Mouse (Mus musculus): ENCODE measurements around the gene Eef1akmt2. TPM values are rescaled to one million over a fixed set of nuclear protein-coding genes. Genes with fewer than 3 reads are reported as not detected.

Gene Eef1akmt2
- total RNA-seq, 2 experiments from 2014 or later: 31.0 to 33.4 TPM

- intact Hi-C loops (cut with DNase I): loop anchor here (10.0 kb wide), 1 partner anchor 769 kb away; no protein-coding TSS in a partner anchor
- DNase-seq (ENCODE audit: low spot score in 2 of 2): no peak
These were observed 23.1 kb upstream of the Eef1akmt2 start for GRCm38 (mm10) chr7:132875391-132876086.

DNA sequence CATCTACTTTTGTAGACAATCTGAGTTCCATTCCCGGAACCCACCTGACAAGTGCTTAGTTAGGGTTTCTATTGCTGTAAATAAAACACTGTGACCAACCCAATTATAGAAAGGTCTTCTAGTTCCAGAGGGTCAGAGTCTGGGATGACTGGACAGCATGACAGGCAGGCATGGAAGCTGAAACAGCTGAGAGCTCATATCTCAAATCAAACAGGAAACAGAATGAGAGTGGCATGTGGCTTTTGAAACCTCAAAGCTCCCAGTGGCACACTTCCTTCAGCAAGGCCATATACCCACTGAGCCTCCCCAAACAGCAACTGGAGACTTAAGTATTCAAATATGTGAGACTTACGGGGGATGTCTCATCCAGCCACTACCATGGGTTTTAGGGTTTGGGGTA, 20.6 kb upstream of the Eef1akmt2 start:
- DNase-seq (ENCODE audit: low spot score in 2 of 2): no peak
- intact Hi-C loops (cut with DNase I): loop anchor here (10.0 kb wide), 1 partner anchor 772 kb away; no protein-coding TSS in a partner anchor

GRCm38 (mm10) chr7:132866316-132866715, 13.8 kb upstream of the Eef1akmt2 start:
- DNase-seq (ENCODE audit: low spot score in 2 of 2): no peak
- intact Hi-C loops (cut with DNase I): no loop called here

DNA sequence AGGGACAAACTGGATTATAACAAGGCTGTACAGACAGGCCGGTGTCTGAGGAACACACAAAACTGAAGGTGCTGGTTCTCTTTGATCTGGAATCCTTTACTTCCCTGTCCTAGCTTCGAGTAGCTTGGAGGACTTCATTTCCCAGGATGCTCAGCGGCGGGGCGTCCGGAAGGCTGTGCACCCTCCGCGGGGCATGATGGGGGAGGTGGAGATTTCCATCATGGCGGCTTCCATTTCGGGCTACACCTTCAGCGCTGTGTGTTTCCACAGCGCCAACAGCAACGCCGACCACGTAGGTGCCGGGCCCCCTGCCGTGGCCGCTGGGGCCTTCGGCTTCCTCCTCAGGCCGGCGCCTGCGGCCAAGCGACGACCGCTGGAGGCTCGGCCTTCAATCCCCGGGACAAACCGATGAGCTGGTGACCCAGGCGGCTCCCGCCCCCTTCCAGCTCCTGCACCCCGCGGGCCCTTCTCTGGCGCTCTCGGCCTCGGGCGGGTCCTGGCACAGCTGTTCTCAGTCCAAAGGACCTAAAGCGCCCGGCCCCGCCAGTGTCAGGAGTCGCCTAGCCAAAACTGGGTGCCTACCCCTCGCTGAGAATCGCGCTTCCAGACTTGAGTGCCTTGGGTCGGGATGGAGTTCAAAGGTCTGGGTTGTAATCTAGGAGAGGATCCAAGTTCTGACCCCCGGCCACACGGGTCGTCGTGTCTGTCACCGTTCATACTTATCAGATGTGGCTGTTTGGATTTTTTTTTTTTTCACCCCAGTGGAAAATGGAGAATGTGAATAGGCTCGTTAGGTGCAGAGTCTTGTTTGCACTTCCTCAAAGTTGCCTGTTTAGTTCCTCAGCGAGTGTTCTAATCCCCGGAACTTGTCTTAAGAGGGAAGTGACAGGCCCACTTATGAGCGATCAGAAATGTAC, 6.8 kb upstream of the Eef1akmt2 start, which contains the start of gene Abraxas2:
TSS of gene Abraxas2 (plus strand) at position 184 of the 917 bp plus-strand sequence.
- peak; percentile 90 to 95 for DNase-seq (ENCODE audit: low spot score in 2 of 2)
- intact Hi-C loops (cut with DNase I): loop anchor here (10.0 kb wide), 1 partner anchor 284 kb away; the partner anchor contains the start of gene Oat

DNA sequence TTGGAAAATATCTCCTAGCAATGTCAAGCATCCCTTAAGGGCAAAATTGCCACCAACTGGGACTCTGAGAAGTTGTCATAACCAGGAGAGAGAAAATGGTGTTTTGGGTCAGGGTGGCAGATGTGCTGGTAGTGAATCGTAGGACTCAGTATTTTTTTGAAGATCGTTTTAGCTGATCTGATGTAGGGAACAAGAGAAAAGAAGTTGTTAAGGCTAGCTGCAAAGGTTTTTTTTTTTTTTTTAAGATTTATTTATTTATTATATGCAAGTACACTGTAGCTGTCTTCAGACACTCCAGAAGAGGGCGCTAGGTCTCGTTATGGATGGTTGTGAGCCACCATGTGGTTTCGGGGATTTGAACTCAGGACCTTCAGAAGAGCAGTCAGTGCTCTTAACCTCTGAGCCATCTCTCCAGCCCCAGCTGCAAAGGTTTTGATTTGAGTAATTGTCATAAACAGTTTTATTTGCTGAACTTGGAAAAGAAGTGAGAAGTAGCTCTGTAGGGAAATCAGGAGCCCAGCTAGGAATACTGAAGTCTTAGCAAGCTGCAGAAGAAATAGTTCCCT, 5.7 kb upstream of the Eef1akmt2 start:
- DNase-seq (ENCODE audit: low spot score in 2 of 2): no peak
- intact Hi-C loops (cut with DNase I): loop anchor here (10.0 kb wide), 1 partner anchor 283 kb away; the partner anchor contains the start of gene Oat

DNA sequence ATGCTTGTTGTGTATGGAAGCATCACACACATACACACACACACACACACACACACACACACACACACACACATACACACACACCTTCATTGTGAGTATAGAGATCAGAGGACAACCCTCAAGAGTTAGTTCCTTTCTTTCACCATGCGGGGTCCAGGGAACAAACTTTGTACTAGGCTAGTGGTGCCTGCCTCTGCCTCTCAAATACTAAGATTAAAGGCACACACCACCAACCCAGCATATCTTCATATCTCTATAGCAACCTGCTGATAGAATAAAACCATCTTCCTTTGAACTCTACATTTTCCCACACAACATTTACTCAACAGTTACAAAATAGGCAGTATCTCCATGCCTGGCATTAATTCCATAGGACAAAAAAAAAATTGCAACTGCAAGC, 3.6 kb upstream of the Eef1akmt2 start:
- intact Hi-C loops (cut with DNase I): loop anchor here (10.0 kb wide), 1 partner anchor 281 kb away; the partner anchor contains the start of gene Oat
- no peak for DNase-seq (ENCODE audit: low spot score in 2 of 2)

GRCm38 (mm10) chr7:132853946-132854345, 1.5 kb upstream of the Eef1akmt2 start:
- DNase-seq (ENCODE audit: low spot score in 2 of 2): peak in 1 of 2 experiments; percentile 7
- intact Hi-C loops (cut with DNase I): loop anchor here (5.0 to 10.0 kb wide), 2 partner anchors 42 to 279 kb away; partner anchors contain the start of genes Fam53b and Oat

GRCm38 (mm10) chr7:132853361-132853760, 888 bp upstream of the Eef1akmt2 start:
- intact Hi-C loops (cut with DNase I): loop anchor here (5.0 to 10.0 kb wide), 2 partner anchors 41 to 279 kb away; partner anchors contain the start of genes Fam53b and Oat
- no peak for DNase-seq (ENCODE audit: low spot score in 2 of 2)

GRCm38 (mm10) chr7:132843152-132843551, 9.3 kb downstream of the Eef1akmt2 start:
- DNase-seq (ENCODE audit: low spot score in 2 of 2): no peak
- intact Hi-C loops (cut with DNase I): no loop called here

- intact Hi-C loops (cut with DNase I): no loop called here
- no peak for DNase-seq (ENCODE audit: low spot score in 2 of 2)
These were observed 10.0 kb downstream of the Eef1akmt2 start for GRCm38 (mm10) chr7:132842455-132842854.

DNA sequence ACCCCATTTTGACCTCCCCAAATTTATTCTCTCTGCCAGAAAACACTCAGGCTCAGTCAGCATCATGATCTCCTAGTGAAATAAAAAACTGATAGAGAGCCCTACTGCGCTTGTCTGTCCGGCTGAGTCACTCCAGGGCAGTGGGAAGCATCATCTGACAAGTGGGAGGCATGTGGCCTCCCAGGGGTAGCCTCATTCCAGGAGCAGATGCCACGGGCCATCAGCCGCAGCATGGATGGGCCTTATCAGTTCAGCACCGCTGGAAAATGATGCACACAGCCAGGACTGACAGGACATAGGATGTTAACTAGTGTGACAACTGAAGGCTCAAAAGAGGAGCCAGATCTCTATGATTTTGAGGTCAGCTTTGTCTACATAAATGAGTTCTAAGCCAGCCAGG, 11.2 kb downstream of the Eef1akmt2 start:
- no peak for DNase-seq (ENCODE audit: low spot score in 2 of 2)
- intact Hi-C loops (cut with DNase I): no loop called here

DNA sequence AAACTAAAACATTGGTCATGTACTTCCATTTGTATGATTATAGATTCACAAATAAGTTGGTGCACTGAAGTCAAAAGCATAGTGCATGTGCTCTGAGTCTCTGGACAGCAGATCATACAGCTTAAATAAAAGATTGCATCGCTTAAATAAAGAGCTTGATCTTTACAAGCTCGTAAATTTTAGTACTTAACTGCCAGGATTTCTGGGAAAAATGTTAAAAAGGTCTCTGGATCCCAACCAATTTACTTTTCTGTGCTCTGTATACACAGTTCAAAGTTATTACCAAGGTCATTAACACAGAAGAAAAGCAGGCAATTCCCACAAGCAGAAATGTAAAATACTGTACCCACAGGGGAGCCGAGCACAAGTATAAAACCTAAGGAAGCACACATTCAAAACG, 21.5 kb downstream of the Eef1akmt2 start:
- intact Hi-C loops (cut with DNase I): no loop called here
- no peak for DNase-seq (ENCODE audit: low spot score in 2 of 2)

DNA sequence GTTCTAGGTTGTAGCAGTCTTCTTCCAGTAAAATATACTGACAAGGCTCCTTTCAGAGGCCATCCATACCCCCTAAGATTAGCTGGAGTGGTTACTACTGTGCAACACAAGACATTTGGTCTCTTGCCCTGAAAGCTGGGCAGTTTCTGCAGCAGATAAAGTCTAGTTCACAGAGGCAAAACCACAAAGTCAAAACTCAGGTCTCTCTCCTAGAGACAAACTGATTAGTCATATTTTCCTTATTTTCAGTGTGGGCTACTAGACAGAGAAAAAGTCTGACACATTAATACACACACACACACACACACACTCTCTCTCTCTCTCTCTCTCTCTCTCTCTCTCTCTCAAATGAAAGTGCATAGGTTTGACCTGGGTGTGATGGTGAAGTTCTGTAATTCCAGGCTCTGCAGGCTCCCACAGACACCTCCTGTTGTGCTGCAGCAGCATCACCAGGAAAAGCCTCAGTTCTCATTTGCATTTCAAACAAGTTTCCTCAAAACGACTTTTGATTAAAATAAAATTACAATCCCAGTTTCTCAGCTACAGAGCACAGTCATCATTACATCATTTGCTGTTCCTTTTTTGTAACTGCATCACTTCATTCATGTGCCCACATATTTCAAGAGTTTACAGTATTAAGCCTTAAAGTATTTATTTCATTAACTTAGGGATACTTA, 28.0 kb downstream of the Eef1akmt2 start:
- intact Hi-C loops (cut with DNase I): no loop called here
- DNase-seq (ENCODE audit: low spot score in 2 of 2): peak in 1 of 2 experiments; percentile 68

- no peak for DNase-seq (ENCODE audit: low spot score in 2 of 2)
- intact Hi-C loops (cut with DNase I): no loop called here
These were observed 28.6 kb downstream of the Eef1akmt2 start for GRCm38 (mm10) chr7:132823832-132824231.

- intact Hi-C loops (cut with DNase I): no loop called here
- no peak for DNase-seq (ENCODE audit: low spot score in 2 of 2)
These were observed 31.8 kb downstream of the Eef1akmt2 start for GRCm38 (mm10) chr7:132820692-132821091.

GRCm38 (mm10) chr7:132817056-132817455, 35.4 kb downstream of the Eef1akmt2 start:
- intact Hi-C loops (cut with DNase I): loop anchor here (10.0 kb wide), 1 partner anchor 242 kb away; the partner anchor contains the start of gene Oat

DNA sequence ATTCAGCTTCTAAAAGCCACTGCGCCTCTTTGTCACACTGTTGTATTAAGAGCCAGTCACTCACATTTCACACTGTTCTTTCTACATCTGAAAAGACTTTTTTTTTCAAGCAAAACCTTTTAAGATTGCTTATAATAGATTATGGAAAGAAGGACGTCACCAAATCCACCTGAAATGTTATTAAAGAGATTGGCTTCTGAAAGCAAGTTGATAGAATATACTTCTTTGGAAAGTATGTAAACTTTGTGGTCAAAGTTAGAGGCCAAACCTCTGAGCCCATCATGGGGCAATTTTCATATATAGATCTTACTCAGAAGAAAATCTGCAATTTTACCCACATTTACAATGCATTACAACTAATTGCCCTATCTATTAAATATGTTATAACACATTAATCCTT, 35.9 kb downstream of the Eef1akmt2 start:
- intact Hi-C loops (cut with DNase I): loop anchor here (10.0 kb wide), 1 partner anchor 242 kb away; the partner anchor contains the start of gene Oat
- no peak for DNase-seq (ENCODE audit: low spot score in 2 of 2)

More at GRCm38 (mm10) chr7:132817056-132817455, 35.4 kb downstream of the Eef1akmt2 start:
- no peak for DNase-seq (ENCODE audit: low spot score in 2 of 2)

- intact Hi-C loops (cut with DNase I): loop anchor here (10.0 kb wide), 1 partner anchor 240 kb away; the partner anchor contains the start of gene Oat
- no peak for DNase-seq (ENCODE audit: low spot score in 2 of 2)
These were observed 37.4 kb downstream of the Eef1akmt2 start for GRCm38 (mm10) chr7:132815081-132815480.

- intact Hi-C loops (cut with DNase I): loop anchor here (5.0 to 10.0 kb wide), 2 partner anchors 38 to 239 kb away; partner anchors contain the start of genes Eef1akmt2 and Oat
- DNase-seq (ENCODE audit: low spot score in 2 of 2): no peak
These were observed 38.4 kb downstream of the Eef1akmt2 start for GRCm38 (mm10) chr7:132814089-132814450.
